8 mouse cellular contexts compared by ENCODE assay signal in the genomic region with DNA sequence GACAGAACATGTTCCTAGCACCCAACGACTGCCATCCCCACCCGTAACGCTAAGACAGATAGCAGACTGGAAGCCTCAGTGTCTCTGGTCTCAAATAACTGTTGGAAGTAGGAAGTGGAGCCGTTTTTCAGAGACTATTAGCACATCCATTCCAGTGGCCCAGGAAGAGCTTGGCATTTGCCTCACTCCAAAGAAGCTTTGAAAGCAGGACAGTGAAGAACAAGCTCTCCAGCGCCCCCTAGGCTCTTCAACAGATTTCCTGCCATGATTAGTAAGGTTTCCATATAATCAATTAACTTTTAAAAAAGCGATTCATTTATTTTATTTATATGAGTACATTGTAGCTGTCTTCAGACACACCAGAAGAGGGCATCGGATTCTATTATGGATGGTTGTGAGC. TPM values are rescaled to one million over a fixed set of nuclear protein-coding genes. Genes with fewer than 3 reads are reported as not detected.
A peak's percentile ranks its signal among the peaks of the same experiment; 100 is the strongest.
DNase-seq lines count a peak whose midpoint lies in the region; ATAC-seq and TF ChIP-seq lines count a peak whose summit lies in the region.

No protein-coding gene starts in this region.

- intact Hi-C loops in heart, postnatal 25 days (cut with DNase I), result no loop called here

- no peak overlapping the region for H3K4me3 ChIP-seq in heart, postnatal 0 days (ENCODE audit: low read depth, low read length)
- no peak overlapping the region for H3K4me3 ChIP-seq in heart, embryonic 11.5 days (ENCODE audit: low read depth, low read length)
- no peak overlapping the region for H3K4me3 ChIP-seq in embryonic facial prominence, embryonic 14.5 days (ENCODE audit: low read depth, low read length)

- H3K27me3 ChIP-seq in heart, postnatal 0 days (ENCODE audit: control insufficient read depth, insufficient read depth, low read length), result no peaks in the 10 kb centered on the region
- H3K27me3 ChIP-seq in heart, embryonic 11.5 days (ENCODE audit: control insufficient read depth, insufficient read depth, low read length), result no peaks in the 10 kb centered on the region
- H3K27me3 ChIP-seq in embryonic facial prominence, embryonic 14.5 days (replicated peaks; ENCODE audit: control insufficient read depth, insufficient read depth, low read length), result no peaks in the 10 kb centered on the region

- ATAC-seq in heart, postnatal 0 days (ENCODE audit: insufficient read depth, low read depth), result no peak
- ATAC-seq in heart, embryonic 11.5 days (replicated peaks; ENCODE audit: insufficient number of reproducible peaks, low FRiP score, low TSS enrichment), result no peak
- no peak for ATAC-seq in embryonic facial prominence, embryonic 14.5 days (ENCODE audit: low read depth)

- 45% methylated on average over 7 of the region's 7 CpGs for WGBS in heart, postnatal 0 days
- 48% methylated on average over 7 of the region's 7 CpGs for WGBS in heart, embryonic 11.5 days (ENCODE audit: insufficient replicate concordance)
- WGBS in embryonic facial prominence, embryonic 14.5 days, result 31% methylated on average over 7 of the region's 7 CpGs

- H3K9ac ChIP-seq in heart, postnatal 0 days (replicated peaks; ENCODE audit: low read depth, low read length), result no peak overlapping the region
- no peak overlapping the region for H3K9ac ChIP-seq in heart, embryonic 11.5 days (ENCODE audit: low read depth, low read length)
- H3K9ac ChIP-seq in embryonic facial prominence, embryonic 14.5 days (ENCODE audit: low read depth, low read length), result no peak overlapping the region

- H3K36me3 ChIP-seq in heart, postnatal 0 days (replicated peaks; ENCODE audit: control insufficient read depth, insufficient read depth, low read length), result no peaks in the 10 kb centered on the region
- H3K36me3 ChIP-seq in heart, embryonic 11.5 days (ENCODE audit: control insufficient read depth, insufficient read depth, low read length), result no peaks in the 10 kb centered on the region
- no peaks in the 10 kb centered on the region for H3K36me3 ChIP-seq in embryonic facial prominence, embryonic 14.5 days (ENCODE audit: control insufficient read depth, insufficient read depth, low read length)

- H3K9me3 ChIP-seq in heart, postnatal 0 days (replicated peaks; ENCODE audit: control insufficient read depth, low read length), result no peaks in the 10 kb centered on the region
- no peaks in the 10 kb centered on the region for H3K9me3 ChIP-seq in heart, embryonic 11.5 days (replicated peaks; ENCODE audit: control insufficient read depth, low read length)
- no peaks in the 10 kb centered on the region for H3K9me3 ChIP-seq in embryonic facial prominence, embryonic 14.5 days (ENCODE audit: control insufficient read depth, low read length)

- H3K4me2 ChIP-seq in heart, postnatal 0 days (ENCODE audit: low read depth, low read length), result no peak overlapping the region
- no peak overlapping the region for H3K4me2 ChIP-seq in heart, embryonic 11.5 days
- no peak overlapping the region for H3K4me2 ChIP-seq in embryonic facial prominence, embryonic 14.5 days (ENCODE audit: low read depth, low read length)

- TF ChIP-seq CTCF in heart, postnatal 0 days (IDR thresholded peaks at IDR 0.05; ENCODE audit: low read depth), result 0 out of 2 replicates have a peak, but pooled peaks have one; percentile 13

- no peak for TF ChIP-seq EP300 in heart, postnatal 0 days (IDR thresholded peaks at IDR 0.05; ENCODE audit: low read depth)

- no peak overlapping the region for H3K27ac ChIP-seq in heart, postnatal 0 days (ENCODE audit: low read depth)
- H3K27ac ChIP-seq in heart, embryonic 11.5 days (ENCODE audit: low read depth, low read length), result no peak overlapping the region
- H3K27ac ChIP-seq in embryonic facial prominence, embryonic 14.5 days (replicated peaks; ENCODE audit: low read depth, low read length), result no peak overlapping the region; the same call in 1 of the 2 replicates

- no peak for DNase-seq in heart, postnatal 0 days (ENCODE audit: low spot score)
- peak; percentile 32 for DNase-seq in urinary bladder, postnatal 14 days (ENCODE audit: low spot score)
- no peak for DNase-seq in urinary bladder, adult 18-20 months (ENCODE audit: low spot score in 2 of 2)
- DNase-seq in embryonic facial prominence, embryonic 14.5 days (ENCODE audit: low spot score), result peak; percentile 58
- peak; percentile 57 for DNase-seq in retina, embryonic 14.5 days (ENCODE audit: low spot score)
- no peak for DNase-seq in heart, postnatal 25 days (ENCODE audit: low spot score)
- no peak for DNase-seq in right cerebral cortex, postnatal 25 days

- peaks cover 11% of the 10 kb centered on the region; the same call in 1 of the 2 replicates for H3K4me1 ChIP-seq in heart, postnatal 0 days (ENCODE audit: control insufficient read depth, insufficient read depth)
- H3K4me1 ChIP-seq in heart, embryonic 11.5 days (ENCODE audit: control insufficient read depth, insufficient read depth, low read length), result no peaks in the 10 kb centered on the region
- 0 out of 2 replicates have a peak, but pooled peaks cover 5% of the 10 kb centered on the region for H3K4me1 ChIP-seq in embryonic facial prominence, embryonic 14.5 days (ENCODE audit: control insufficient read depth, insufficient read depth, low read length)

RNA-seq across cellular contexts. Expression of a gene that starts 28.6 kb away (rescaled TPM):
- total RNA-seq in heart, postnatal 0 days (2014; rRNA removed; ENCODE audit: low replicate concordance), result 14.4 and 20.5 TPM in 2 replicates
- polyA plus RNA-seq in heart, postnatal 0 days (2015; fragmentation: Nextera tagmentation; extraction: Ambion mirVana), result 1.5 and 2.5 TPM in 2 replicates
- 1.4 and 1.5 TPM in 2 replicates for polyA plus RNA-seq in heart, embryonic 11.5 days (2014; fragmentation: Nextera tagmentation; extraction: Ambion mirVana)
- 1.2 and 1.8 TPM in 2 replicates for polyA plus RNA-seq in embryonic facial prominence, embryonic 14.5 days (2014; fragmentation: Nextera tagmentation; extraction: Ambion mirVana)
- 10 to 100 TPM; 35.3 to 36.0 TPM for total RNA-seq in heart, postnatal 25 days (2021)

RNA-seq across cellular contexts. Expression of a gene that starts 32.7 kb away (rescaled TPM):
- total RNA-seq in heart, postnatal 0 days (2014; rRNA removed; ENCODE audit: low replicate concordance), result 44.0 and 60.4 TPM in 2 replicates
- polyA plus RNA-seq in heart, postnatal 0 days (2015; fragmentation: Nextera tagmentation; extraction: Ambion mirVana), result 47.0 and 47.4 TPM in 2 replicates
- 23.6 and 26.4 TPM in 2 replicates for polyA plus RNA-seq in heart, embryonic 11.5 days (2014; fragmentation: Nextera tagmentation; extraction: Ambion mirVana)
- 14.8 and 18.2 TPM in 2 replicates for polyA plus RNA-seq in embryonic facial prominence, embryonic 14.5 days (2014; fragmentation: Nextera tagmentation; extraction: Ambion mirVana)
- 10 to 100 TPM; 55.0 to 55.2 TPM for total RNA-seq in heart, postnatal 25 days (2021)

Comparison
In these comparisons a context has a peak if more than half of its experiments do, and no peak if none do; other contexts are left out.
1. DNase-seq: peak in urinary bladder, postnatal 14 days (single experiment), embryonic facial prominence, embryonic 14.5 days (single experiment) and retina, embryonic 14.5 days (single experiment); none in heart, postnatal 0 days (single experiment), urinary bladder, adult 18-20 months (0 of 2), heart, postnatal 25 days (single experiment) and right cerebral cortex, postnatal 25 days (single experiment).